1 mouse cellular context compared by ENCODE assay signal in the genomic region with DNA sequence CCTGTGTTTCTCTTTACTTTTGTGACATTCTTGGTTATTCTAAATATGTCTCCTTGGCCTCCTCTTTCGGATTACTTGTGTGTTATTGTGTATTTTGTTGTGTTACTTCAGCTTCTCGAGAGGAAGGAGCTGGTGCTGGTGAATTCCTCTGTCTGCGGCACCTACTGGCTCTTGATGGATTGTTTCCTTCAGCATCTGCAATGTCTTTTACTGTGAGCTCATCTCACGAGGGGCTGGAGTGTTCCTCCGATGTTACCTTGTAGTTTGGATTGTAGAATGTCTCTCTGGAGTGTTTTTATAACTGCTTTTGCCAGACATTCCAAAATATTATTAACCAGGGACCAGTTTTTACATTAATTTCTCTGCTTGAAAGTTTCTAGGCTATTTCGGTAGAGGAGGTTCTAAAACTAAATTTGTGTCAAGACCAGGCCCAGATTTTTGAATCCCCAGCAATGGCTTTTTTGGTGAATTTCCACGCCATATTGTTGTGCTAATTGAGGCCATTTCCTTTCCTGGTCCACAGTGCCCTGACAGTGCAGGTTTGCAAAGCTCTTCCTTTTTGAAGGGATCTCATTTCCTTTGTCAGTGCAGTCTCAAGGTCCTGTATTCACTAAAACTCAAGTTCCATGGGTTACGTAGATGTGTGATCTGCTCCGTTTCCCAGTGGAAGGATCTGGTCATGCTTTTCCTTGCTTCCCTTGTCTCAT.
TF ChIP-seq lines count a peak whose summit lies in the region.

No protein-coding gene starts in this region.

TF ChIP-seq in ES-E14, 5 proteins besides CTCF, POLR2A, EP300 and RAD21:
- TF ChIP-seq CHD2 (IDR thresholded peaks at IDR 0.05; ENCODE audit: low read depth, low read length) (peak; percentile 45; the same call in 1 of the 2 replicates), MAFK (IDR thresholded peaks at IDR 0.05; ENCODE audit: insufficient read depth, low read depth, low read length) (0 out of 2 replicates have a peak, but pooled peaks have one; percentile 35), ZNF384 (IDR thresholded peaks at IDR 0.05; ENCODE audit: low read depth, low read length) (no peak), ZC3H11A (IDR thresholded peaks at IDR 0.05; ENCODE audit: borderline replicate concordance, low read depth, low read length) (no peak)
